Mouse (Mus musculus) regulatory T cell (primary cell): ENCODE results near the gene Sim1.

Experiments
- in situ Hi-C: fragments of 300-600 bp; cut with MboI, MseI; formaldehyde crosslinking; loops from one replicate; pipeline ENCODE4 v1.15.1; 2025; ENCODE audit warnings: high pct_unique_total_duplicates

Sim1 gene

DNA sequence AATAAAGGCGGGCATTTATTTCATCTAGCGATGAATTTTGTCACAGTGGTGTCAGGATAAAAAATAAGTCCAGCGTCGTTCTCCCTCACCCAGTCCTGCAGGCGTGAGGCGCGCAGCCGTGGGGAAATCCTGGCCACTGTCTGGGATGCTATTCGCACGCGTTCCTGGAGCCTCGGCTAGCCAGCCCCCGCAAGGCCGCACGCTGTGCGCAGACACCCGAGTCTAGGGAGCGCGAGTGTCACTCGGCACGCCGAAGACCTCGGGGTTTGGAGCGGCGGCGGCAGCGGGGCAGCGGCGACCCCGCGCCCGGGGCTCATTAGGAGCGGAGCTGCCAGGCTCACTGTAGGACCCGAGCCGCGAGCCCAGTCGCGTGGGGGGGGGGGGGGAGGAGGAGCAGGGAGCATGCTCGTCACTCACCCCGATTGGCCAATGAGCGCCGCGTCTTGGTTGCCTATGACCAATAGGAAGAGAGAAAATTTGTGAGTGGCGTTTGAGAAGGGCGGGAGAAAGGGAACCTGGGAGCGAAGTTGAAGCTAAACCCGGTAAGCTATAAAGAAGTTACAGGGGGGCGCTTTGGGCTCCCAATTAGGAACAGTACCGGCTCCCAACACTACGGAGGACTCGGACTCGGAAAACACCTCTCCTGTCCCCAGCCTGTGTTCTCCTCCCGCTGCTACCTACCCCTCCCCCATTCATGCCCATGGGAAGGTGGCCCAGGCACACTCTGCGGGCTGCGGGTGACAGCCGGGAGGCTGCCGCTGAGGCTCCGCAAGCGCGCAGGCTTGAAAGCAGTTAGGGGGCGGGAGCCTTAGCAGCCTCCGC lies at the start of gene Sim1:
TSS of gene Sim1 (plus strand) at position 585 of the 822 bp plus-strand sequence.
- in situ Hi-C loops: loop anchor here (25.0 kb wide), 1 partner anchor 518 kb away; no protein-coding TSS in a partner anchor

DNA sequence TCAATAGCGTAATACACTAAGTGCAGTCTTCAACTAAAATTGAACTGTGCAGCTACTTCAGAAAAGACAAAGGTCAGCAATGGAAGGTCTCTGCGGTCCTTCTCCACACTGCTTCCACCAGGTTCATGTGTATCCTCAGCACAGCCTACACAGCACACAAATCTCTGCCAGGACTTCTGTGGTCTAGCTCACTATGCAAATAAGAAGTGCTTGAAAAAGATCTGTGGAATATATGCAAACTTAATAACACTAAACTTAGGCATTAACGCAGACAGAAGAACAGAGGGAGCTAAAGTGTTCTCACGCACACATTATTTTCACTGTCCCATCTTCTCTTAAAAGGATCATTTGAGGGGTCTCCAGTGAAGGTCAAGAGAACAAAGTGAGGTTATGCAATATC lies 26.4 kb upstream of the Sim1 start:
- in situ Hi-C loops: no loop called here

DNA sequence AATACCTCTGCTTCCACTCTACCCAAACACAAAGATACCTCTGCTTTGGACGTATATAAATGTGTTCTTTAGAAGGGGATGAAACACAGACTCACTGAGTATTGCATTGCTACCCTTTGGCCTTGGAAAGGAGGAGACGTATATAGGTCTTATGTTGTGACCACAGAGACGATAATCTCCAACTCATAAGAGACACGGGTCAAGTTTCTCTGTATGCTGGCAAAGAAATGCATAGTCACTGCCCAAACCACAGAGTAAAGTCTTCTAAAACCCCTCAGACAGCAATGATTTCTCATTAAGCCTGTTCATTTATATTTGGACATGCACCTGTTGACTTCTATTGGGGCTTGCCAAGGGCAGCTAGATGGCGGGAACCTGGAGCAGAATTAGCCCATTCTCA lies 17.6 kb upstream of the Sim1 start:
- in situ Hi-C loops: loop anchor here (25.0 kb wide), 1 partner anchor 535 kb away; no protein-coding TSS in a partner anchor

DNA sequence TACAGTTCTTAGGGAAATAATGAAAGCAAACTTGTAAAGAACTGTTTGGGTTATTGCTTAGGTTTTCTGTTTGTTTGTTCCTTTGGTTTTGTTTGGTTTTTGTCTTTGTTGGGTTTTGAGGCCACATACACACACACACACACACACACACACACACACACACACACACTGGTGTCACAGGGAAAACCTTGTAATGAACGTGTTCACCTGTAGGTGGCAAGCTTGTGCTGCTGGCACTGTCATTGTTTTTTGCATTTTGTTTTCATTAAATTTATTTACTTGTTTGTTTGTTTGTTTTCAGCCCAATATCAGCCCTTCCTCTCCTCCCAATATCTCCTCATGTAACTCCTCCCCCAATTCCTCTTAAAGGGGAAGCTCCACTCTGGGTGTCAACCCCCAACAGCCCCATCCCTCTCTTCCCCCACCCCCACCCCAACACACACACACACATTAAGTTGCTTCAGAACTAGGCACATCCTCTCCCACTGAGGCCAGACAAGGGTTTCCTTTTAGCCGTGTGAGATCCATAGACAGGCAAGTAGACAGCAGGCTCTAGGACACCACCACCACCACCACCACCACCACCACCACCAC lies 13.0 kb upstream of the Sim1 start:
- in situ Hi-C loops: loop anchor here (25.0 kb wide), 1 partner anchor 531 kb away; no protein-coding TSS in a partner anchor

DNA sequence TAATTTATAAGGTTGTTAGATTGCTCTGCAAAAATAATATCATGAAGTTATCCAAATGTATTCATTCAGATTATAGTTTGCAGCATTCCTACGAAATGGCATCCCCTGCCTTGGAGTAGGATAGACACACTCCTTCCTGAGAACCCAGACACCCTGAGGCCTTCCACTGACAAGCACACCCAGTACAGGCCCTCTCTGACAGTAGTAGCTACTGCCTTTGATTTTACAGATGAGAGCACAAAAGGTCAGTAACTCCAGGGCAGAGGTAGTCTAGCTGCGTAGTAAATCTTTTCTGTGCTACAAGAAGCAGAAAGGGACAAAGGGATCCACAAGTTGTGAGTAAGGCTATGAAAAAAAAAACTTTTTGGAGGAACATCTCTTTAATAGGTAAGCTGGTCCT lies 12.2 kb upstream of the Sim1 start:
- in situ Hi-C loops: loop anchor here (25.0 kb wide), 1 partner anchor 530 kb away; no protein-coding TSS in a partner anchor

DNA sequence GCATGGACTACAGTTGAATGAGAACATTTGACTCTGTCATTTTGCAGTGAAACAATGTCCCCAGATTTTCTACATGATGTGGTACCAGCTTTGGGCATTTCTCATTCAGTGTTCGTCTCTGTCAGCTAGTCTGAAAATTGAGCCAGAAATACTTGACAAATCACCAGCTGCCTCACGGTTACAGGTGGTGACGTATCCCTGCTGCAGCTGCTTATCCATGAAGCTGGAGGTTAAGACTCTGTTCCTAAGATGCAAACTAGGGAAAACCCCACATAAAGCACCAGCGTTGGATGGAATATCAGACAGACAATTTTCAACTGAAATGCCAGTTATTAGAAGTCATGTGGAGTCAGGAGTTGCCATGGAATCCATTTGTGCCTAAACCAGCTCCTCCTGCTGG lies 8.2 kb upstream of the Sim1 start:
- in situ Hi-C loops: loop anchor here (25.0 kb wide), 1 partner anchor 526 kb away; no protein-coding TSS in a partner anchor

GRCm38 (mm10) chr10:50890621-50891020 lies 3.9 kb upstream of the Sim1 start:
- in situ Hi-C loops: loop anchor here (25.0 kb wide), 1 partner anchor 522 kb away; no protein-coding TSS in a partner anchor

- in situ Hi-C loops: loop anchor here (25.0 kb wide), 1 partner anchor 520 kb away; no protein-coding TSS in a partner anchor
Observed at GRCm38 (mm10) chr10:50891876-50892711, 2.5 kb upstream of the Sim1 start.

GRCm38 (mm10) chr10:50892751-50893320 lies 1.7 kb upstream of the Sim1 start:
- in situ Hi-C loops: loop anchor here (25.0 kb wide), 1 partner anchor 519 kb away; no protein-coding TSS in a partner anchor

GRCm38 (mm10) chr10:50893546-50893945 lies 1.0 kb upstream of the Sim1 start:
- in situ Hi-C loops: loop anchor here (25.0 kb wide), 1 partner anchor 519 kb away; no protein-coding TSS in a partner anchor

DNA sequence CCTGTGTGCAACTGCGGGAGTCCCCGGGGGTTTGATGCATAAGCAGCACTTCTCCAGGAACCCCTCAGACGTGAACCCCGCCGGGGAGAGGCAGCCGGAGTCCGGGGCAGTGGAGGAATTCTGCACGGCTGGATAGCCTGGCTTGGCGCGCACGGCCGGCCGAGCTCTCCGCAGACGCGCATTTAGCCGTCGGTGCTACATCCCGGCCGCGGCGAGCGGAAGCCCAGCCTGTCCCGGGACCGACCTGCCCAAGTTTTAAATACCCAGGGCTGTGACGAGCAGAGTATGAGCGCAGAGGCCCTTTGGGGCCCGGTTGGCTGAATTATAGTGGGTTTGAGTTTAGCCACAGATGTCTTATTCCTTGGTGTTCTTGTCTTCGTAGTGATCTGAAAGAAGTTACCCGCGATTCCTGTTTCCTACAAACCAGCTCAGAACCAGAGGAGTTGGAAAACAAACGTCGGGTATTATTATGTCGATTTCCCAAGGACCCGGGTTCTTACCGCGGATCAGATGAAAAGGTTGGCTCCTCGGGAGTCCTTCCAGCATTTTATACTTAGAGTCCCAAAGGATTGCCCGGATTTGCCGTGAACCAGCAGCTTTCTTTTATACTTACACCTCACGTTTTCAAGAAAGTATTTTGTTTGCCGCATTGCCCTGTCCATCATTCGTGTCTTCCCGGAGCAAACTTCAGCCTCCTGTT lies 687 bp downstream of the Sim1 start:
- in situ Hi-C loops: loop anchor here (25.0 kb wide), 1 partner anchor 517 kb away; no protein-coding TSS in a partner anchor

DNA sequence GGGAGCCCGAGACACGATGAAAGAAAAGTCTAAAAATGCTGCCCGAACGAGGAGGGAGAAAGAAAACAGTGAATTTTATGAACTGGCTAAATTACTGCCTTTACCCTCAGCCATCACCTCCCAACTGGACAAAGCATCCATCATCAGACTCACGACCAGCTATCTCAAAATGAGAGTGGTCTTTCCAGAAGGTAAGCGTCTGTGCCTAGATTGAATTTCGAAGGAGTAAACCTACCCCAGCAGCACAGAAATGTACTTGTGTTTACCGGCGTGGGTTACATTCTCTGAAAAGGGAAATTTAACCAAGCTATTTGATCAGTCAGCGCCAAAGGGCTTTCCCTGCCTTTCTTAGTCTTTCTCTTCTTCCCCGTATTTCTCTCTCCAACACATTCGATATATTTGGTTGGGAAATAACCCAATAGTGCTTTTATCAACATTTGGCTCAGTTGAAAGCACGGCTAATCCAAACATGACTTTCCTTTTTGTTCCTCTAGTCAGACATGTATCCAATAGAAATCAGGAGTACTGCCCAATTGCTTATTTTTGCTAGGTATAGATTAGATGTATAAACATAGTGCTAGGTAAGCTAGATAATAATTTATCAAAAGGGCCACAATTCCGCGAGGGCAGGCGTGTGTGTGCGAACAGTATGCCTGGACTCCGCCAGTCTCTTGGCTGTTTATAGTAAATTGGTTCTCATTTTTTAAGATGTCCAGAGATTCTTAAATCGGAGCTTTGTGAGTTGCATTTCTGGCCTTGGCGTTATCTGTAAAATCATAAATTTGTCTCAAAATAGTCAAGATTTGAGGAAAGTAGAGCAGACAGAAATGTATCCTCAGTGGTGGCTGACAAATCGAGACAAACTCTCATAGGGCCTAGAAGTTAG lies 1.6 kb downstream of the Sim1 start:
- in situ Hi-C loops: loop anchor here (25.0 kb wide), 1 partner anchor 516 kb away; no protein-coding TSS in a partner anchor

GRCm38 (mm10) chr10:50896767-50897390 lies 2.3 kb downstream of the Sim1 start:
- in situ Hi-C loops: loop anchor here (25.0 kb wide), 1 partner anchor 515 kb away; no protein-coding TSS in a partner anchor

- in situ Hi-C loops: loop anchor here (25.0 kb wide), 1 partner anchor 514 kb away; no protein-coding TSS in a partner anchor
Observed at GRCm38 (mm10) chr10:50897530-50898471, 3.2 kb downstream of the Sim1 start.

GRCm38 (mm10) chr10:50898621-50899020 lies 4.1 kb downstream of the Sim1 start:
- in situ Hi-C loops: loop anchor here (25.0 kb wide), 1 partner anchor 514 kb away; no protein-coding TSS in a partner anchor

DNA sequence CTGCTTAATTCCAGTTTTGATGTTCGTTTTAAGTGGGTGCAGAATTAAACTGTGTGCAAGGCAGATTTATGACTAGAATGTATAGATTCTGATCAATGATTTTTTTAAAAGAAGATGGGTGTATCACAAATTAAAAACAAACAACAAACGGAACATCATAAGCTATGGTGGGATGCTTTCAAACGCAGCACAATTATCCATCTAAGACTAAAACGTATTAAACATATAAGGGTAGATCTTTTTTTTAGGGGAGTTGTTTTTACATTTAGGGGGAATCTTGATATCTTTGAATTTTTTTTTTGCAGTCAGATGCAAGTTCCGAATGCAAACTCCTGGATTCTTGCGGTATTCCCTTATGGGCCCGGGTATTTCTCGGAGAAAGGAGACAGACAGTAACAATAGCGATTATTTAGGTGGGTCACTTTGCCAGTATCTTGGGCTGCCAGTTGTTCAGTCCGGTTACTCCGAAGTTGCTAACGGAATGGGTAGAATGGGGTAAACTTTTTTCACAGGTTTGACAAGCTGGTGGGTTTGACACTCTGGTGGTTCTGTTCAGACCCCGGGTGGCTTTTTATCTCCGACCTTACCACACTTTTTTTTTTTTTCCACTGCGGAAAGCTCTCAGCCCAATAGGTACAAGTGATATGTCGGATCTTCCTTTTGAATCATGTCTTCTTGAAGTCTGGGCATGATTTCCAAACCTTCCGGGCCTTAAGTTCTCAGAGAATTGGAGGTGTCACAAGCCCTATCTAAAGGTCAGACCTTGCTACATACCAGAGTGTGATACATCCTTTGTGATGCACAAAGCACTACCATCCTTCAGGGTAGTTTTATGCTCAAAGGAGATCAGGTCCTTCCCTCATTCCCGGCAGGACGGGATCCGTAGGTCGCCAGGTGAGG lies 5.5 kb downstream of the Sim1 start:
- in situ Hi-C loops: loop anchor here (10.0 to 25.0 kb wide), 2 partner anchors 195 to 512 kb away; no protein-coding TSS in a partner anchor
